Mouse (Mus musculus): ENCODE results near the gene Sardh. TPM values are rescaled to one million over a fixed set of nuclear protein-coding genes. Genes with fewer than 3 reads are reported as not detected.

The Sardh gene
- polyA plus RNA-seq, 1 experiment from 2014 or later, result 8.6 TPM

GRCm38 (mm10) chr2:27262984-27263383, 14.8 kb upstream of the Sardh start:
- H3K4me2 ChIP-seq, result no peak overlapping the region
- WGBS, result 85% methylated on average over 4 of the region's 4 CpGs
- H3K27me3 ChIP-seq, result no peaks in the 10 kb centered on the region
- no peak overlapping the region for H3K4me3 ChIP-seq
- 0 out of 2 replicates have a peak, but pooled peaks cover 2% of the 10 kb centered on the region for H3K9me3 ChIP-seq
- H3K9ac ChIP-seq, result no peak overlapping the region
- no peak overlapping the region for H3K27ac ChIP-seq
- no peaks in the 10 kb centered on the region for H3K4me1 ChIP-seq
- peaks cover 54% of the 10 kb centered on the region for H3K36me3 ChIP-seq
- no peak for ATAC-seq (ENCODE audit: insufficient number of reproducible peaks, low FRiP score, low TSS enrichment, low read depth)

- no peak overlapping the region for H3K9ac ChIP-seq
- H3K27me3 ChIP-seq, result no peaks in the 10 kb centered on the region
- no peak for ATAC-seq (ENCODE audit: insufficient number of reproducible peaks, low FRiP score, low TSS enrichment, low read depth)
- H3K9me3 ChIP-seq, result no peaks in the 10 kb centered on the region
- H3K4me2 ChIP-seq, result no peak overlapping the region
- peaks cover 17% of the 10 kb centered on the region for H3K4me1 ChIP-seq
- H3K36me3 ChIP-seq, result no peaks in the 10 kb centered on the region
- H3K27ac ChIP-seq, result no peak overlapping the region
- no peak overlapping the region for H3K4me3 ChIP-seq
Observed at GRCm38 (mm10) chr2:27251434-27251833, 3.3 kb upstream of the Sardh start.

GRCm38 (mm10) chr2:27247487-27247863, 662 bp downstream of the Sardh start:
- peak overlapping the region; percentile 85 for H3K27ac ChIP-seq
- no peaks in the 10 kb centered on the region for H3K36me3 ChIP-seq
- peaks cover 26% of the 10 kb centered on the region for H3K4me1 ChIP-seq
- peak overlapping the region; percentile 42 for H3K4me2 ChIP-seq
- H3K4me3 ChIP-seq, result no peak overlapping the region
- no peaks in the 10 kb centered on the region for H3K9me3 ChIP-seq
- no peak overlapping the region for H3K9ac ChIP-seq
- peak; percentile 60 for ATAC-seq (ENCODE audit: insufficient number of reproducible peaks, low FRiP score, low TSS enrichment, low read depth)
- no peaks in the 10 kb centered on the region for H3K27me3 ChIP-seq
- WGBS, result 44% methylated on average over 2 of the region's 2 CpGs

GRCm38 (mm10) chr2:27246712-27247486, 1.2 kb downstream of the Sardh start:
- H3K4me1 ChIP-seq, result peaks cover 26% of the 10 kb centered on the region
- peak overlapping the region; percentile 42 for H3K4me2 ChIP-seq
- peak; percentile 87 for ATAC-seq (ENCODE audit: insufficient number of reproducible peaks, low FRiP score, low TSS enrichment, low read depth)
- 26% methylated on average over 7 of the region's 7 CpGs for WGBS
- no peaks in the 10 kb centered on the region for H3K9me3 ChIP-seq
- H3K36me3 ChIP-seq, result no peaks in the 10 kb centered on the region
- H3K4me3 ChIP-seq, result peak overlapping the region; percentile 17
- H3K9ac ChIP-seq, result no peak overlapping the region
- peak overlapping the region; percentile 85 for H3K27ac ChIP-seq
- no peaks in the 10 kb centered on the region for H3K27me3 ChIP-seq

- H3K9ac ChIP-seq, result no peak overlapping the region
Observed at GRCm38 (mm10) chr2:27245947-27246346, 2.2 kb downstream of the Sardh start.

GRCm38 (mm10) chr2:27237342-27237741, 10.8 kb downstream of the Sardh start:
- peaks cover 9% of the 10 kb centered on the region; the same call in 1 of the 2 replicates for H3K27me3 ChIP-seq
- 30% methylated on average over 4 of the region's 4 CpGs for WGBS
- no peaks in the 10 kb centered on the region for H3K9me3 ChIP-seq
- H3K4me2 ChIP-seq, result no peak overlapping the region
- no peak overlapping the region for H3K9ac ChIP-seq
- H3K4me1 ChIP-seq, result 0 out of 2 replicates have a peak, but pooled peaks cover 4% of the 10 kb centered on the region
- no peak for ATAC-seq (ENCODE audit: insufficient number of reproducible peaks, low FRiP score, low TSS enrichment, low read depth)
- H3K27ac ChIP-seq, result no peak overlapping the region
- H3K4me3 ChIP-seq, result no peak overlapping the region
- H3K36me3 ChIP-seq, result peaks cover 6% of the 10 kb centered on the region; the same call in 1 of the 2 replicates

More at GRCm38 (mm10) chr2:27245947-27246346, 2.2 kb downstream of the Sardh start:
- Histone ChIP-seq H3K4me3 (no peak overlapping the region), H3K27ac (no peak overlapping the region), H3K9me3 (no peaks in the 10 kb centered on the region), H3K4me2 (no peak overlapping the region), H3K27me3 (no peaks in the 10 kb centered on the region), H3K36me3 (no peaks in the 10 kb centered on the region), H3K4me1 (peaks cover 26% of the 10 kb centered on the region)
- ATAC-seq (ENCODE audit: insufficient number of reproducible peaks, low FRiP score, low TSS enrichment, low read depth), result no peak
- 66% methylated on average over 7 of the region's 7 CpGs for WGBS

- peaks cover 9% of the 10 kb centered on the region; the same call in 1 of the 2 replicates for H3K27me3 ChIP-seq
- 12% methylated on average over 3 of the region's 3 CpGs for WGBS
- no peak overlapping the region for H3K4me3 ChIP-seq
- H3K9ac ChIP-seq, result no peak overlapping the region
- no peak overlapping the region for H3K27ac ChIP-seq
- H3K9me3 ChIP-seq, result no peaks in the 10 kb centered on the region
- peak; percentile 52; the same call in 1 of the 2 replicates for ATAC-seq (ENCODE audit: insufficient number of reproducible peaks, low FRiP score, low TSS enrichment, low read depth)
- H3K4me2 ChIP-seq, result no peak overlapping the region
- peaks cover 6% of the 10 kb centered on the region; the same call in 1 of the 2 replicates for H3K36me3 ChIP-seq
- H3K4me1 ChIP-seq, result 0 out of 2 replicates have a peak, but pooled peaks cover 7% of the 10 kb centered on the region
Observed at GRCm38 (mm10) chr2:27235729-27236128, 12.4 kb downstream of the Sardh start.

GRCm38 (mm10) chr2:27232376-27232775, 15.8 kb downstream of the Sardh start:
- no peak for ATAC-seq (ENCODE audit: insufficient number of reproducible peaks, low FRiP score, low TSS enrichment, low read depth)
- whole genome bisulfite sequencing, result 24% methylated on average over 7 of the region's 7 CpGs
- H3K4me1 ChIP-seq, result 0 out of 2 replicates have a peak, but pooled peaks cover 7% of the 10 kb centered on the region

GRCm38 (mm10) chr2:27229481-27230105, 18.5 kb downstream of the Sardh start:
- 55% methylated on average over 2 of the region's 2 CpGs for WGBS
- Histone ChIP-seq H3K27ac (no peak overlapping the region), H3K4me3 (no peak overlapping the region), H3K4me2 (no peak overlapping the region), H3K9ac (no peak overlapping the region), H3K9me3 (no peaks in the 10 kb centered on the region), H3K27me3 (0 out of 2 replicates have a peak, but pooled peaks cover 2% of the 10 kb centered on the region), H3K4me1 (0 out of 2 replicates have a peak, but pooled peaks cover 10% of the 10 kb centered on the region), H3K36me3 (peaks cover 6% of the 10 kb centered on the region; the same call in 1 of the 2 replicates)
- no peak for ATAC-seq (ENCODE audit: insufficient number of reproducible peaks, low FRiP score, low TSS enrichment, low read depth)

More at GRCm38 (mm10) chr2:27232376-27232775, 15.8 kb downstream of the Sardh start:
- no peak overlapping the region for H3K4me2 ChIP-seq
- peaks cover 6% of the 10 kb centered on the region; the same call in 1 of the 2 replicates for H3K36me3 ChIP-seq
- no peaks in the 10 kb centered on the region for H3K9me3 ChIP-seq
- H3K4me3 ChIP-seq, result no peak overlapping the region
- H3K27ac ChIP-seq, result no peak overlapping the region
- H3K9ac ChIP-seq, result no peak overlapping the region
- H3K27me3 ChIP-seq, result peaks cover 9% of the 10 kb centered on the region; the same call in 1 of the 2 replicates

- Histone ChIP-seq H3K4me2 (no peak overlapping the region), H3K9me3 (no peaks in the 10 kb centered on the region), H3K4me3 (no peak overlapping the region), H3K27me3 (0 out of 2 replicates have a peak, but pooled peaks cover 1% of the 10 kb centered on the region), H3K36me3 (peaks cover 5% of the 10 kb centered on the region; the same call in 1 of the 2 replicates), H3K4me1 (0 out of 2 replicates have a peak, but pooled peaks cover 10% of the 10 kb centered on the region), H3K27ac (no peak overlapping the region), H3K9ac (no peak overlapping the region)
- ATAC-seq (ENCODE audit: insufficient number of reproducible peaks, low FRiP score, low TSS enrichment, low read depth), result no peak
- WGBS, result 78% methylated on average over 5 of the region's 5 CpGs
Observed at GRCm38 (mm10) chr2:27228809-27229480, 19.2 kb downstream of the Sardh start.

- no peak; the same call in 1 of the 2 replicates for ATAC-seq (ENCODE audit: insufficient number of reproducible peaks, low FRiP score, low TSS enrichment, low read depth)
- H3K4me3 ChIP-seq, result no peak overlapping the region
- no peaks in the 10 kb centered on the region for H3K36me3 ChIP-seq
- H3K27ac ChIP-seq, result no peak overlapping the region
- no peak overlapping the region for H3K9ac ChIP-seq
- no peaks in the 10 kb centered on the region for H3K9me3 ChIP-seq
- 62% methylated on average over 7 of the region's 7 CpGs for WGBS
- H3K4me2 ChIP-seq, result no peak overlapping the region
- 0 out of 2 replicates have a peak, but pooled peaks cover 7% of the 10 kb centered on the region for H3K4me1 ChIP-seq
- H3K27me3 ChIP-seq, result no peaks in the 10 kb centered on the region
Observed at GRCm38 (mm10) chr2:27226572-27226971, 21.6 kb downstream of the Sardh start.

Data from limb, embryonic 15.5 days (tissue).